Mouse (Mus musculus): ENCODE measurements at regions not wholly inside any gene's neighbourhood (a gene's known extent, or its start where the extent isn't known, plus 50 kb on each side); places are given as distances from the start of the nearest gene placed in this dataset.

GRCm38 (mm10) chr9:104496220-104496619, 50.9 kb upstream of the Cpne4 start:
- no peak for DNase-seq (ENCODE audit: low read depth, low spot score)

GRCm38 (mm10) chr9:104490696-104491095, 56.4 kb upstream of the Cpne4 start:
- DNase-seq (ENCODE audit: low read depth, low spot score), result no peak

GRCm38 (mm10) chr9:104489383-104489782, 57.7 kb upstream of the Cpne4 start:
- DNase-seq (ENCODE audit: low read depth, low spot score), result no peak

GRCm38 (mm10) chr9:104482440-104482839, 64.6 kb upstream of the Cpne4 start:
- DNase-seq (ENCODE audit: low read depth, low spot score), result no peak

- no peak for DNase-seq (ENCODE audit: low read depth, low spot score)
These were observed 66.4 kb upstream of the Cpne4 start for GRCm38 (mm10) chr9:104480683-104481082.

- no peak for DNase-seq (ENCODE audit: low read depth, low spot score)
These were observed 72.3 kb upstream of the Cpne4 start for GRCm38 (mm10) chr9:104474831-104475230.

- no peak for DNase-seq (ENCODE audit: low read depth, low spot score)
These were observed 79.8 kb upstream of the Cpne4 start for GRCm38 (mm10) chr9:104467238-104467637.

- DNase-seq (ENCODE audit: low read depth, low spot score), result no peak
These were observed 83.4 kb upstream of the Cpne4 start for GRCm38 (mm10) chr9:104463701-104464100.

- no peak for DNase-seq (ENCODE audit: low read depth, low spot score)
These were observed 87.0 kb upstream of the Cpne4 start for GRCm38 (mm10) chr9:104460133-104460532.

- DNase-seq (ENCODE audit: low read depth, low spot score), result no peak
These were observed 89.5 kb upstream of the Cpne4 start for GRCm38 (mm10) chr9:104457635-104458034.

GRCm38 (mm10) chr9:104448577-104449165, 98.4 kb upstream of the Cpne4 start:
- no peak for DNase-seq (ENCODE audit: low read depth, low spot score)

- DNase-seq (ENCODE audit: low read depth, low spot score), result no peak
These were observed 102.2 kb upstream of the Cpne4 start for GRCm38 (mm10) chr9:104444906-104445305.

- no peak for DNase-seq (ENCODE audit: low read depth, low spot score)
These were observed 103.8 kb upstream of the Cpne4 start for GRCm38 (mm10) chr9:104443236-104443635.

- DNase-seq (ENCODE audit: low read depth, low spot score), result no peak
These were observed 75.5 kb upstream of the Acpp start for GRCm38 (mm10) chr9:104413021-104413420.

GRCm38 (mm10) chr9:104410211-104410610, 72.7 kb upstream of the Acpp start:
- peak; percentile 85 for DNase-seq (ENCODE audit: low read depth, low spot score)

GRCm38 (mm10) chr9:104409381-104409780, 71.8 kb upstream of the Acpp start:
- no peak for DNase-seq (ENCODE audit: low read depth, low spot score)

GRCm38 (mm10) chr9:104408571-104409294, 71.2 kb upstream of the Acpp start:
- peak; percentile 78 for DNase-seq (ENCODE audit: low read depth, low spot score)

GRCm38 (mm10) chr9:104407559-104408376, 70.2 kb upstream of the Acpp start:
- DNase-seq (ENCODE audit: low read depth, low spot score), result peak; percentile 37

GRCm38 (mm10) chr9:104407011-104407410, 69.5 kb upstream of the Acpp start:
- DNase-seq (ENCODE audit: low read depth, low spot score), result no peak

- DNase-seq (ENCODE audit: low read depth, low spot score), result no peak
These were observed 68.9 kb upstream of the Acpp start for GRCm38 (mm10) chr9:104406491-104406890.

GRCm38 (mm10) chr9:104403863-104404262, 66.3 kb upstream of the Acpp start:
- DNase-seq (ENCODE audit: low read depth, low spot score), result no peak

- no peak for DNase-seq (ENCODE audit: low read depth, low spot score)
These were observed 64.1 kb upstream of the Acpp start for GRCm38 (mm10) chr9:104401673-104402072.

- no peak for DNase-seq (ENCODE audit: low read depth, low spot score)
These were observed 62.4 kb upstream of the Acpp start for GRCm38 (mm10) chr9:104399927-104400326.

All from mesoderm, embryonic 11.5 days (tissue).